21 mouse cellular contexts compared by ENCODE assay signal in genomic region chr8:84220105-84220504, GRCm38 (mm10). TPM values are rescaled to one million over a fixed set of nuclear protein-coding genes. Genes with fewer than 3 reads are reported as not detected.
DNase-seq lines count a peak whose midpoint lies in the region; ATAC-seq and TF ChIP-seq lines count a peak whose summit lies in the region.
"Had no signal": no experiment of that assay in that cellular context is flagged by ENCODE, and none has a peak within 500 bp of the region (broad histone marks: within the 10 kb centered on the region; RNA-seq: fewer than 3 reads in every experiment).

No protein-coding gene starts in this region.

- no peaks in the 10 kb centered on the region for H3K27me3 ChIP-seq in liver, embryonic 16.5 days (ENCODE audit: control insufficient read depth, insufficient read depth, low read depth, low read length)
- H3K27me3 ChIP-seq in liver, embryonic 12.5 days (replicated peaks) = no peaks in the 10 kb centered on the region
- no peaks in the 10 kb centered on the region for H3K27me3 ChIP-seq in midbrain, embryonic 16.5 days (ENCODE audit: control insufficient read depth, insufficient read depth, low read depth, low read length)
- H3K27me3 ChIP-seq in cerebellum, adult 2 months (ENCODE audit: control insufficient read depth, insufficient read depth, low read length) = no peaks in the 10 kb centered on the region
- H3K27me3 ChIP-seq: CH12.LX; embryonic facial prominence, embryonic 15.5 days; heart, embryonic 15.5 days; hindbrain, embryonic 13.5 days; intestine, embryonic 15.5 days; kidney, embryonic 15.5 days; liver, embryonic 15.5 days; neural tube, embryonic 12.5 days had no signal

- H3K36me3 ChIP-seq in liver, embryonic 16.5 days (ENCODE audit: control insufficient read depth, insufficient read depth) = 0 out of 2 replicates have a peak, but pooled peaks cover 2% of the 10 kb centered on the region
- H3K36me3 ChIP-seq in liver, embryonic 12.5 days = peaks cover 76% of the 10 kb centered on the region
- peaks cover 61% of the 10 kb centered on the region for H3K36me3 ChIP-seq in midbrain, embryonic 16.5 days (ENCODE audit: control insufficient read depth, insufficient read depth, low read length)

- peaks cover 5% of the 10 kb centered on the region for H3K4me1 ChIP-seq in liver, embryonic 16.5 days (ENCODE audit: control insufficient read depth, low read depth, low read length)
- H3K4me1 ChIP-seq in liver, embryonic 12.5 days = peaks cover 21% of the 10 kb centered on the region
- no peaks in the 10 kb centered on the region for H3K4me1 ChIP-seq in brown adipose tissue, adult 24 weeks (ENCODE audit: control insufficient read depth, insufficient read depth, insufficient read length, low read length)
- no peaks in the 10 kb centered on the region for H3K4me1 ChIP-seq in midbrain, embryonic 16.5 days (ENCODE audit: control insufficient read depth, insufficient read depth, low read length)
- no peaks in the 10 kb centered on the region; the same call in 1 of the 2 replicates for H3K4me1 ChIP-seq in cerebellum, adult 2 months (ENCODE audit: control insufficient read depth, insufficient read depth, low read length)
- H3K4me1 ChIP-seq: embryonic facial prominence, embryonic 15.5 days; forebrain, embryonic 10.5 days; heart, embryonic 15.5 days; hindbrain, embryonic 13.5 days; intestine, embryonic 15.5 days; kidney, embryonic 15.5 days; limb, embryonic 10.5 days; neural tube, embryonic 12.5 days had no signal

- no peak overlapping the region for H3K9ac ChIP-seq in liver, embryonic 16.5 days (ENCODE audit: low read depth, low read length)
- H3K9ac ChIP-seq in liver, embryonic 12.5 days = no peak overlapping the region
- H3K9ac ChIP-seq in midbrain, embryonic 16.5 days (ENCODE audit: low read depth, low read length) = no peak overlapping the region
- H3K9ac ChIP-seq: embryonic facial prominence, embryonic 15.5 days; heart, embryonic 15.5 days; hindbrain, embryonic 13.5 days; intestine, embryonic 15.5 days; kidney, embryonic 15.5 days; liver, embryonic 15.5 days; neural tube, embryonic 12.5 days had no signal

- no peak overlapping the region for H3K27ac ChIP-seq in liver, embryonic 16.5 days (ENCODE audit: low read length)
- H3K27ac ChIP-seq in liver, embryonic 12.5 days = no peak overlapping the region
- peak overlapping the region; percentile 59 for H3K27ac ChIP-seq in brown adipose tissue, adult 24 weeks (replicated peaks; ENCODE audit: low read depth, low read length)
- no peak overlapping the region for H3K27ac ChIP-seq in midbrain, embryonic 16.5 days (ENCODE audit: low read length)
- H3K27ac ChIP-seq in cerebellum, adult 2 months (ENCODE audit: insufficient read depth, low read length) = no peak overlapping the region
- H3K27ac ChIP-seq: embryonic facial prominence, embryonic 15.5 days; forebrain, embryonic 10.5 days; heart, embryonic 15.5 days; hindbrain, embryonic 13.5 days; intestine, embryonic 15.5 days; kidney, embryonic 15.5 days; limb, embryonic 10.5 days; liver, embryonic 15.5 days; neural tube, embryonic 12.5 days; stomach, postnatal 0 days had no signal

- H3K9me3 ChIP-seq in liver, embryonic 16.5 days (replicated peaks; ENCODE audit: control insufficient read depth, low read length) = no peaks in the 10 kb centered on the region
- no peaks in the 10 kb centered on the region for H3K9me3 ChIP-seq in liver, embryonic 12.5 days (replicated peaks)
- H3K9me3 ChIP-seq in midbrain, embryonic 16.5 days (replicated peaks; ENCODE audit: control insufficient read depth, low read length, poor library complexity, severe bottlenecking) = no peaks in the 10 kb centered on the region
- H3K9me3 ChIP-seq: embryonic facial prominence, embryonic 15.5 days; forebrain, embryonic 10.5 days; heart, embryonic 15.5 days; hindbrain, embryonic 13.5 days; intestine, embryonic 15.5 days; kidney, embryonic 15.5 days; limb, embryonic 10.5 days; liver, embryonic 15.5 days; neural tube, embryonic 12.5 days had no signal

- 0 out of 2 replicates have a peak, but pooled peaks have one; percentile 22 for ATAC-seq in liver, embryonic 16.5 days (ENCODE audit: low read depth)
- no peak for ATAC-seq in liver, embryonic 12.5 days
- peak; percentile 37 for ATAC-seq in neutrophil, adult 5-6 weeks (ENCODE audit: extremely low read depth, insufficient number of reproducible peaks, low FRiP score, poor library complexity, severe bottlenecking)
- no peak for ATAC-seq in midbrain, embryonic 16.5 days
- ATAC-seq: intestine, embryonic 15.5 days had no signal

- no peak for TF ChIP-seq CTCF in cerebellum, adult 2 months (IDR thresholded peaks at IDR 0.05; ENCODE audit: borderline replicate concordance, insufficient read depth, low read depth, low read length)

- H3K4me3 ChIP-seq in liver, embryonic 16.5 days (ENCODE audit: low read depth, low read length) = no peak overlapping the region
- no peak overlapping the region for H3K4me3 ChIP-seq in liver, embryonic 12.5 days
- H3K4me3 ChIP-seq in brown adipose tissue, adult 24 weeks (ENCODE audit: insufficient read depth, low read depth, low read length) = no peak overlapping the region
- H3K4me3 ChIP-seq in midbrain, embryonic 16.5 days (ENCODE audit: low read depth, low read length) = no peak overlapping the region
- H3K4me3 ChIP-seq in cerebellum, adult 2 months (replicated peaks; ENCODE audit: insufficient read depth, low read depth, low read length) = no peak overlapping the region
- H3K4me3 ChIP-seq: embryonic facial prominence, embryonic 15.5 days; forebrain, embryonic 10.5 days; heart, embryonic 15.5 days; hindbrain, embryonic 13.5 days; intestine, embryonic 15.5 days; kidney, embryonic 15.5 days; limb, embryonic 10.5 days; liver, embryonic 15.5 days; neural tube, embryonic 12.5 days had no signal

- TF ChIP-seq POLR2A in cerebellum, adult 2 months (IDR thresholded peaks at IDR 0.05; ENCODE audit: borderline replicate concordance, insufficient read depth, low read length) = no peak

- 37% methylated on average over 7 of the region's 7 CpGs for WGBS in liver, embryonic 16.5 days (ENCODE audit: insufficient replicate concordance)
- WGBS in liver, embryonic 12.5 days (ENCODE audit: insufficient replicate concordance) = 45% methylated on average over 7 of the region's 7 CpGs
- 77% methylated on average over 7 of the region's 7 CpGs for WGBS in midbrain, embryonic 16.5 days
- 80% methylated on average over 7 of the region's 7 CpGs for WGBS in cerebellum, adult 2 months

- DNase-seq in MEL-GATA-1-ER (ENCODE audit: extremely low read depth, low read depth) = peak; percentile 32
- DNase-seq in cerebellum, adult 2 months = no peak
- DNase-seq: adrenal gland, postnatal 10 days; cerebellum, adult 9-11 months; gastrocnemius, postnatal 36 days had no signal

- H3K4me2 ChIP-seq in liver, embryonic 16.5 days (ENCODE audit: low read depth, low read length) = no peak overlapping the region
- no peak overlapping the region for H3K4me2 ChIP-seq in liver, embryonic 12.5 days
- H3K4me2 ChIP-seq in midbrain, embryonic 16.5 days (ENCODE audit: low read length) = no peak overlapping the region
- H3K4me2 ChIP-seq: embryonic facial prominence, embryonic 15.5 days; heart, embryonic 15.5 days; hindbrain, embryonic 13.5 days; intestine, embryonic 15.5 days; kidney, embryonic 15.5 days; liver, embryonic 15.5 days; neural tube, embryonic 12.5 days had no signal

RNA-seq across cellular contexts. Expression of gene Zswim4, which starts 16.8 kb away (rescaled TPM):
- 2.2 and 2.8 TPM in 2 replicates for polyA plus RNA-seq in liver, embryonic 16.5 days (2015; fragmentation: Nextera tagmentation; extraction: Ambion mirVana)
- polyA plus RNA-seq in liver, embryonic 12.5 days (2016; fragmentation: Nextera tagmentation; extraction: Ambion mirVana) = 3.6 and 5.0 TPM in 2 replicates
- 2.7 and 2.8 TPM in 2 replicates for polyA plus RNA-seq in brown adipose tissue, adult 24 weeks (2012; ENCODE audit: insufficient read depth, insufficient read length, missing spikeins)
- total RNA-seq in neutrophil, adult 5-6 weeks (2017) = 23.6 and 28.4 TPM in 2 replicates
- polyA plus RNA-seq in midbrain, embryonic 16.5 days (2015; fragmentation: Nextera tagmentation; extraction: Ambion mirVana) = 22.4 and 26.4 TPM in 2 replicates
- polyA plus RNA-seq in cerebellum, adult 2 months (2012; rRNA removed) = 14.0 TPM in 2 replicates

RNA-seq across cellular contexts. Expression of gene D8Ertd738e, which starts 29.4 kb away (rescaled TPM):
- polyA plus RNA-seq in liver, embryonic 16.5 days (2015; fragmentation: Nextera tagmentation; extraction: Ambion mirVana) = 175 and 185 TPM in 2 replicates
- 249 and 259 TPM in 2 replicates for polyA plus RNA-seq in liver, embryonic 12.5 days (2016; fragmentation: Nextera tagmentation; extraction: Ambion mirVana)
- polyA plus RNA-seq in brown adipose tissue, adult 24 weeks (2012; ENCODE audit: insufficient read depth, insufficient read length, missing spikeins) = 245 and 259 TPM in 2 replicates
- 130 and 147 TPM in 2 replicates for total RNA-seq in neutrophil, adult 5-6 weeks (2017)
- 229 and 244 TPM in 2 replicates for polyA plus RNA-seq in midbrain, embryonic 16.5 days (2015; fragmentation: Nextera tagmentation; extraction: Ambion mirVana)
- 210 and 226 TPM in 2 replicates for polyA plus RNA-seq in cerebellum, adult 2 months (2012; rRNA removed)

RNA-seq across cellular contexts. Expression of gene Nanos3, which starts 35.1 kb away (rescaled TPM):
- polyA plus RNA-seq in liver, embryonic 16.5 days (2015; fragmentation: Nextera tagmentation; extraction: Ambion mirVana) = not detected in 2 replicates
- polyA plus RNA-seq in liver, embryonic 12.5 days (2016; fragmentation: Nextera tagmentation; extraction: Ambion mirVana) = 0.61 and 1.3 TPM in 2 replicates
- not detected in 2 replicates for polyA plus RNA-seq in brown adipose tissue, adult 24 weeks (2012; ENCODE audit: insufficient read depth, insufficient read length, missing spikeins)
- not detected in 2 replicates for total RNA-seq in neutrophil, adult 5-6 weeks (2017)
- 6.6 and 7.1 TPM in 2 replicates for polyA plus RNA-seq in midbrain, embryonic 16.5 days (2015; fragmentation: Nextera tagmentation; extraction: Ambion mirVana)
- polyA plus RNA-seq in cerebellum, adult 2 months (2012; rRNA removed) = 2.3 and 2.8 TPM in 2 replicates
- total RNA-seq: CH12.LX; gastrocnemius, postnatal 36 days had no signal

RNA-seq across cellular contexts. Expression of gene Mri1, which starts 37.0 kb away (rescaled TPM):
- 27.1 and 27.9 TPM in 2 replicates for polyA plus RNA-seq in liver, embryonic 16.5 days (2015; fragmentation: Nextera tagmentation; extraction: Ambion mirVana)
- polyA plus RNA-seq in liver, embryonic 12.5 days (2016; fragmentation: Nextera tagmentation; extraction: Ambion mirVana) = 55.4 and 63.1 TPM in 2 replicates
- polyA plus RNA-seq in brown adipose tissue, adult 24 weeks (2012; ENCODE audit: insufficient read depth, insufficient read length, missing spikeins) = 12.9 and 13.0 TPM in 2 replicates
- total RNA-seq in neutrophil, adult 5-6 weeks (2017) = 11.9 and 19.9 TPM in 2 replicates
- 41.1 and 43.4 TPM in 2 replicates for polyA plus RNA-seq in midbrain, embryonic 16.5 days (2015; fragmentation: Nextera tagmentation; extraction: Ambion mirVana)
- polyA plus RNA-seq in cerebellum, adult 2 months (2012; rRNA removed) = 32.9 and 35.5 TPM in 2 replicates

RNA-seq across cellular contexts. Expression of gene Ccdc130, which starts 50.1 kb away (rescaled TPM):
- polyA plus RNA-seq in liver, embryonic 16.5 days (2015; fragmentation: Nextera tagmentation; extraction: Ambion mirVana) = 5.6 and 6.2 TPM in 2 replicates
- 9.5 and 10.4 TPM in 2 replicates for polyA plus RNA-seq in liver, embryonic 12.5 days (2016; fragmentation: Nextera tagmentation; extraction: Ambion mirVana)
- polyA plus RNA-seq in brown adipose tissue, adult 24 weeks (2012; ENCODE audit: insufficient read depth, insufficient read length, missing spikeins) = 6.9 and 8.5 TPM in 2 replicates
- total RNA-seq in neutrophil, adult 5-6 weeks (2017) = 22.5 and 25.3 TPM in 2 replicates
- 23.0 and 25.4 TPM in 2 replicates for polyA plus RNA-seq in midbrain, embryonic 16.5 days (2015; fragmentation: Nextera tagmentation; extraction: Ambion mirVana)
- 39.1 and 43.1 TPM in 2 replicates for polyA plus RNA-seq in cerebellum, adult 2 months (2012; rRNA removed)

Comparison
In these comparisons a context has a peak if more than half of its experiments do, and no peak if none do; other contexts are left out.
1. ATAC-seq: peak in liver, embryonic 16.5 days (single experiment) and neutrophil, adult 5-6 weeks (single experiment); none in liver, embryonic 12.5 days (single experiment) and midbrain, embryonic 16.5 days (single experiment).